Mouse (Mus musculus): ENCODE data around the gene Kcnq2. TPM values are rescaled to one million over a fixed set of nuclear protein-coding genes. Genes with fewer than 3 reads are reported as not detected.

Gene Kcnq2
- total RNA-seq (2021), result not detected
- long read RNA-seq, experiment 1, result 0 reads
- long read RNA-seq, experiment 2, result 0 reads

GRCm38 (mm10) chr2:181134591-181135445 lies at the start of gene Kcnq2:
Kcnq2 (minus strand) TSS chr2:181135300.
- intact Hi-C loops (cut with DNase I), result no loop called here
- H3K4me3 ChIP-seq, result peak within 1 kb of the TSS; percentile 60
- no peak for DNase-seq
- no peak for TF ChIP-seq CTCF (IDR thresholded peaks at IDR 0.05)
- no peak within 1 kb of the TSS for H3K27ac ChIP-seq

- H3K27ac ChIP-seq, result no peak overlapping the region
- TF ChIP-seq CTCF (IDR thresholded peaks at IDR 0.05), result no peak
- no peak overlapping the region for H3K4me3 ChIP-seq
- no peak for DNase-seq
- intact Hi-C loops (cut with DNase I), result loop anchor here (10.0 kb wide), 2 partner anchors 64 to 414 kb away; partner anchors contain the start of genes Helz2, Prpf6, Samd10 and Zfp512b
Observed at GRCm38 (mm10) chr2:181180898-181181297, 45.8 kb upstream of the Kcnq2 start.

- Histone ChIP-seq H3K4me3 (no peak overlapping the region), H3K27ac (no peak overlapping the region)
- TF ChIP-seq CTCF (IDR thresholded peaks at IDR 0.05), result no peak
- intact Hi-C loops (cut with DNase I), result no loop called here
- DNase-seq, result no peak
Observed at GRCm38 (mm10) chr2:181178471-181178870, 43.4 kb upstream of the Kcnq2 start.

GRCm38 (mm10) chr2:181178015-181178414 lies 42.9 kb upstream of the Kcnq2 start:
- no peak for TF ChIP-seq CTCF (IDR thresholded peaks at IDR 0.05)
- no peak for DNase-seq
- Histone ChIP-seq H3K4me3 (no peak overlapping the region), H3K27ac (no peak overlapping the region)
- intact Hi-C loops (cut with DNase I), result no loop called here

- no peak for TF ChIP-seq CTCF (IDR thresholded peaks at IDR 0.05)
- no peak for DNase-seq
- intact Hi-C loops (cut with DNase I), result no loop called here
- no peak overlapping the region for H3K4me3 ChIP-seq
- H3K27ac ChIP-seq, result no peak overlapping the region
Observed at GRCm38 (mm10) chr2:181174646-181175045, 39.5 kb upstream of the Kcnq2 start.

GRCm38 (mm10) chr2:181166469-181166868 lies 31.4 kb upstream of the Kcnq2 start:
- no peak for TF ChIP-seq CTCF (IDR thresholded peaks at IDR 0.05)
- intact Hi-C loops (cut with DNase I), result no loop called here
- no peak for DNase-seq
- H3K4me3 ChIP-seq, result no peak overlapping the region
- H3K27ac ChIP-seq, result no peak overlapping the region

GRCm38 (mm10) chr2:181160821-181161220 lies 25.7 kb upstream of the Kcnq2 start:
- no peak for TF ChIP-seq CTCF (IDR thresholded peaks at IDR 0.05)
- no peak overlapping the region for H3K4me3 ChIP-seq
- intact Hi-C loops (cut with DNase I), result no loop called here
- peak overlapping the region; percentile 99 for H3K27ac ChIP-seq
- no peak for DNase-seq

- DNase-seq, result peak; percentile 52
- no peak for TF ChIP-seq CTCF (IDR thresholded peaks at IDR 0.05)
- H3K27ac ChIP-seq, result peak overlapping the region; percentile 99
- peak overlapping the region; percentile 35 for H3K4me3 ChIP-seq
- intact Hi-C loops (cut with DNase I), result no loop called here
Observed at GRCm38 (mm10) chr2:181159771-181160170, 24.7 kb upstream of the Kcnq2 start.

GRCm38 (mm10) chr2:181159091-181159514 lies 24.0 kb upstream of the Kcnq2 start:
- intact Hi-C loops (cut with DNase I), result no loop called here
- Histone ChIP-seq H3K4me3 (no peak overlapping the region; the same call in 1 of the 2 replicates), H3K27ac (peak overlapping the region; percentile 99)
- DNase-seq, result peak; percentile 90
- no peak for TF ChIP-seq CTCF (IDR thresholded peaks at IDR 0.05)

GRCm38 (mm10) chr2:181158471-181158870 lies 23.4 kb upstream of the Kcnq2 start:
- intact Hi-C loops (cut with DNase I), result no loop called here
- TF ChIP-seq CTCF (IDR thresholded peaks at IDR 0.05), result no peak
- peak overlapping the region; percentile 51 for H3K4me3 ChIP-seq
- peak; percentile 62 for DNase-seq
- peak overlapping the region; percentile 99 for H3K27ac ChIP-seq

GRCm38 (mm10) chr2:181157716-181158302 lies 22.7 kb upstream of the Kcnq2 start:
- no peak for TF ChIP-seq CTCF (IDR thresholded peaks at IDR 0.05)
- Histone ChIP-seq H3K4me3 (peak overlapping the region; percentile 88), H3K27ac (peak overlapping the region; percentile 99)
- DNase-seq, result peak; percentile 68
- intact Hi-C loops (cut with DNase I), result no loop called here

GRCm38 (mm10) chr2:181157180-181157579 lies 22.1 kb upstream of the Kcnq2 start:
- peak overlapping the region; percentile 88 for H3K4me3 ChIP-seq
- intact Hi-C loops (cut with DNase I), result no loop called here
- no peak for TF ChIP-seq CTCF (IDR thresholded peaks at IDR 0.05)
- H3K27ac ChIP-seq, result peak overlapping the region; percentile 99
- peak; percentile 38 for DNase-seq
